Mouse (Mus musculus) cerebellum, postnatal 14 days (tissue): ENCODE measurements at regions not wholly inside any gene's neighbourhood (a gene's known extent, or its start where the extent isn't known, plus 50 kb on each side); places are given as distances from the start of the nearest gene placed in this dataset.
A peak's percentile ranks its signal among the peaks of the same experiment; 100 is the strongest.
"Not testable (repeated sequence)": the region's sequence is repeated elsewhere in the genome, so short reads cannot be mapped to it uniquely, and the experiment has no call there.

Source experiments
- DNase-seq, 2 experiments: peaks; one replicate each; pipeline ENCODE4 v3.0.0; 2021; ENCODE audit warnings: mixed read lengths in 2 of 2

- DNase-seq = peak; percentile 15 to 62
Measured at GRCm38 (mm10) chr9:17987606-17988005, 304.3 kb upstream of the Chordc1 start.

- peak; percentile 2 to 10 for DNase-seq
Measured at GRCm38 (mm10) chr9:18002557-18002956, 289.4 kb upstream of the Chordc1 start.

GRCm38 (mm10) chr9:18041346-18041745 lies 250.6 kb upstream of the Chordc1 start:
- no peak for DNase-seq

GRCm38 (mm10) chr9:18042636-18043035 lies 249.3 kb upstream of the Chordc1 start:
- DNase-seq = not testable (repeated sequence)

- no peak for DNase-seq
Measured at GRCm38 (mm10) chr9:18076942-18077341, 215.0 kb upstream of the Chordc1 start.

GRCm38 (mm10) chr9:18078446-18078845 lies 213.5 kb upstream of the Chordc1 start:
- not testable (repeated sequence) for DNase-seq

- DNase-seq = not testable (repeated sequence)
Measured at GRCm38 (mm10) chr9:18079120-18079519, 212.8 kb upstream of the Chordc1 start.
